Mouse (Mus musculus) splenic B cell, adult 2 months (primary cell): ENCODE results near the gene Commd9.

ENCODE experiments used
- DNase-seq: peaks from one replicate; pipeline ENCODE4 v3.0.0-alpha.2; 2011; ENCODE audit warnings: low read depth, low spot score
- H3K27me3 ChIP-seq: 2 replicates; pipeline ENCODE4 v1.6.1; 2012; ENCODE audit warnings: mild to moderate bottlenecking, low read length, moderate library complexity, mixed read lengths; ENCODE audit not compliant: control insufficient read depth, poor library complexity, insufficient read depth, severe bottlenecking
- H3K36me3 ChIP-seq: 2 replicates; pipeline ENCODE4 v1.6.1; 2012; ENCODE audit warnings: mild to moderate bottlenecking, low read length, moderate library complexity, mixed read lengths; ENCODE audit not compliant: control insufficient read depth, poor library complexity, insufficient read depth, severe bottlenecking

Gene Commd9

DNA sequence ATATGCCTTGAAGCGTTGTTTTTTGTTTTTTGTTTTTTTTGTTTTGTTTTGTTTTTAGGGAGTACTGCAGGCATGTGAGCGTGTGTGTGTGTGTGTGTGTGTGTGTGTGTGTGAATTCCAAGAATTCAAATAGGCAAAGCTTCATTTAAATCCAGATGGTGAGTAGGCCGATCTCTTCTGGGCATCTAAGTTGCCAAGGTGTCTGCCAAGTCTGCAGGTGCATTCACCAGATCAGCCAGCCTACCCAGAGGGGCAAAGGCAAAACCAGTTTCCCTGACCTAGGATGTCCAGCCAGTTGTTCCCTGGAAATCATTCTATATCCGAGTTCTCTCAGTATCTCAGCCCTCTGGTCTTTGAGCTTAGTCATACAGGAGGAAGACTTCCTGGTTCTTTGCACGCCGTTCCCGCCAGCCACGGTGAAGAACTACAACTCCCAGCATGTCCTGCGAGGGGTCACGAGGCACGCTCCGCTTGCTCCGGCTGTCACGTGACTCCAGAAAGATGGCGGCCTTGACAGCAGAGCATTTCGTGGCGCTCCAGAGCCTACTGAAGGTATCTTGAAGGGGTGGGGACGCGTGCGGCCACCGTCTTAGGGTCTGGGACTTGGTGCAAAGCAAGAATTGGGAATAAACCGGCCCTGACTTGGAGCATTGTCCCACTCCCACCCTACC is at the start of gene Commd9:
Commd9 (plus strand) TSS at position 480 of the 671 bp plus-strand sequence.
- peak; percentile 96 for DNase-seq
- no peaks in the 10 kb centered on the region for H3K27me3 ChIP-seq
- no peaks in the 10 kb centered on the region; the same call in 1 of the 2 replicates for H3K36me3 ChIP-seq

- no peak for DNase-seq
- Histone ChIP-seq H3K36me3 (no peaks in the 10 kb centered on the region), H3K27me3 (no peaks in the 10 kb centered on the region)
These were observed 43.3 kb upstream of the Commd9 start for GRCm38 (mm10) chr2:101842756-101843155.

- H3K27me3 ChIP-seq, result no peaks in the 10 kb centered on the region
- DNase-seq, result no peak
- no peaks in the 10 kb centered on the region for H3K36me3 ChIP-seq
These were observed 31.3 kb upstream of the Commd9 start for GRCm38 (mm10) chr2:101854792-101855191.

DNA sequence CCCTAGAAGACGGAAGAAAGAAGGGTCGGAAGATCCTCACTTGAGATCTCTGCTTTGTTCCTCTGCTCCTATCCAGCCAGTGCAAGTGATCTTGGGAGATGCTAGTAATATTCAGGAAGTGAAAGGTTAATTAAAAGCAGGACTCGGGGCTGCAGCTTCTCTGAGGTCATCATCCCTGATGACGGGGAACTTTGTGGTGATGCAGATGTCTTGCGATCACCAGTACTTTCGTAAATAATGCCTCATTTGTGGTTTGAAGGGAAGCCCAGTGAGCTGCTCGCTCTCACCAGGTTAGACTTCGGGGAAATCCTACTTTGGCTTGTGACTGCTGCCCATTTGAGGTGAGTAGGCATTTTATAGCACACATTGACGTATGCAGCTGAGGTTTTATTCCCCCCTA is 29.9 kb upstream of the Commd9 start:
- H3K27me3 ChIP-seq, result no peaks in the 10 kb centered on the region
- DNase-seq, result no peak

GRCm38 (mm10) chr2:101860920-101861485 is 25.0 kb upstream of the Commd9 start:
- DNase-seq, result no peak
- Histone ChIP-seq H3K27me3 (no peaks in the 10 kb centered on the region), H3K36me3 (no peaks in the 10 kb centered on the region)

More for the DNA sequence above, 29.9 kb upstream of the Commd9 start:
- H3K36me3 ChIP-seq, result no peaks in the 10 kb centered on the region

- no peaks in the 10 kb centered on the region for H3K27me3 ChIP-seq
- no peak for DNase-seq
- no peaks in the 10 kb centered on the region for H3K36me3 ChIP-seq
These were observed 23.6 kb upstream of the Commd9 start for GRCm38 (mm10) chr2:101862219-101863123.

- no peaks in the 10 kb centered on the region for H3K36me3 ChIP-seq
- no peak for DNase-seq
- no peaks in the 10 kb centered on the region; the same call in 1 of the 2 replicates for H3K27me3 ChIP-seq
These were observed 17.4 kb upstream of the Commd9 start for GRCm38 (mm10) chr2:101868683-101869082.

- no peaks in the 10 kb centered on the region; the same call in 1 of the 2 replicates for H3K27me3 ChIP-seq
- no peaks in the 10 kb centered on the region for H3K36me3 ChIP-seq
- DNase-seq, result peak; percentile 68
These were observed 14.9 kb upstream of the Commd9 start for GRCm38 (mm10) chr2:101871179-101871578.

GRCm38 (mm10) chr2:101881471-101882162 is 4.4 kb upstream of the Commd9 start:
- Histone ChIP-seq H3K36me3 (no peaks in the 10 kb centered on the region), H3K27me3 (no peaks in the 10 kb centered on the region)
- DNase-seq, result peak; percentile 41

DNA sequence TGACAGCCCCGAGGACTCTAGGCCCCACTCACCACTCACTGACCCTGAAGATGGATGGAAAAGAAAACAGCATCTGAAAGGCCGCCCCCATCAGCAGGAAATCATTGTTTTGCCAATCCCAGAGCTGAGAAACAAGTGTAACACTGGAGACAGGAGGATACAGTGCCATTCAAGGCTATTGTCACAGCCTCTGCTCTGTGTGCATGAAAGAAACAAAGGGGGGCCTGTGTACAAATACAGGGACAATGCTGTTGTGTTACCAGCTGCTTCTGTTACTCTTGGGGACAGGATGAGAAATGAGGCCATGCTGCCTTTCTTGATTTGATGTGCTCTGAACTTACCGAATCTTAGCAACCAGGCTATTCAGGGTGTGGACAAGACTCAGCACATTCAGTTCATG is 3.0 kb upstream of the Commd9 start, which contains the start of gene Prr5l:
Prr5l (minus strand) TSS at position 30 of the 400 bp plus-strand sequence.
- no peaks in the 10 kb centered on the region for H3K36me3 ChIP-seq

DNA sequence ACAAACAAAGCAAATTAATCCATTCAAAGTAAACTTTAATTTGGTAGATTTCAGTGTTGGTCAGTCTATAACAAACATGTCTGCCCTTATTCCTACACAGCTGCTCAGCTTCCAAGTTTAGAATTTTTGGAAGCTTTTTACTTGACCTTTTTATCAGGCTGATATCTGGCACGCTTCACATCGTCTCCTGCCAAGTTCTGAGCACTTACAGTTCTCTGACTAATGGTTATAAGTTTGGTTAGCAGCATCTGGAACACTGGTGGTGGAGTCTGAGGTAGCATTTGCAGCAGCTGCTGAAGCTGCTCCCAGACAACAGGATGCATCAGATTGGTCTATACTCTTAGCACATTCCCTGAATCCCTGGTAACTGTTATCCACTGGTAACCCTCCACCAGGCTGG is 1.8 kb upstream of the Commd9 start:
- no peaks in the 10 kb centered on the region for H3K27me3 ChIP-seq
- no peaks in the 10 kb centered on the region for H3K36me3 ChIP-seq
- DNase-seq, result no peak

More for the DNA sequence above, 3.0 kb upstream of the Commd9 start, which contains the start of gene Prr5l:
- no peaks in the 10 kb centered on the region for H3K27me3 ChIP-seq
- no peak for DNase-seq

GRCm38 (mm10) chr2:101888886-101889285 is 2.8 kb downstream of the Commd9 start:
- H3K36me3 ChIP-seq, result no peaks in the 10 kb centered on the region; the same call in none of the 2 replicates
- no peak for DNase-seq
- no peaks in the 10 kb centered on the region for H3K27me3 ChIP-seq

DNA sequence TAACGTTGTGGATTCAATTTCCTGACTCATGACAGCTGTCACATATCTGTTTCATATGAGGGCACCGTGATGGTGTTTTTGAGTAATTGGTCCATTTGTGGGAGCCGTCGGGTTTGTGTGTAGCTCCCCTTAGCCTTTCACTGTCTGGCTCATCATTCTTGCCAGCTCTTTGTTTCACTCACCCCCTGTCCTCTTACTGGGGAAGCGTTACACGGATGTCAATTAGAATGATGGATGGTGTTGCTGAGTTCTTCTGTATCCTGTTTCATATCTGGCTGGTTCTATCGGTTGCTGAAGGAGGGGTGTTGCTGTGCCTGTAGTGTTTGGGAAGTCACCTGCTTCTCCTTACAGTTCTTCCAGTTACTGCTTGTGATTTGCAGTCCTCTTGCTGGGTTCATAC is 5.1 kb downstream of the Commd9 start:
- DNase-seq, result no peak
- no peaks in the 10 kb centered on the region for H3K27me3 ChIP-seq
- peaks cover 3% of the 10 kb centered on the region for H3K36me3 ChIP-seq

DNA sequence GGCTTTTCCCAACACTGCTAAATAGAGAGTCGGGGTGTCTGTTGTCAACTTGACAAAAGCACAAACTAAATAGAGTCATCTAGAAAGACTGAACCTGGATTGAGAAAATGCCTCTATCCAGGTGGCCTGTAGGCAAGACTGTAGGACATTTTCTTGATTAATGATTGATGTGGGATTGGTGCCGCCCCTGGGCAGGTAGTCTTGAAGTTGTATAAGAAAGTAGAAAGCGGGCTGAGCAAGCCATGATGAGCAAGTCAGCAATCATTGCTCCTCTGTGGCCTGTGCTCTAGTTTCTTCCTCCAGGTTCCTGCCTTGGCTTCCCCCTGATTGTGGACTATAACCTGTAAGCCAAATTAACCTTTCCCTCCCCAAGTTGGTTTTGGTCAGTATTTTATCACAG is 8.1 kb downstream of the Commd9 start:
- H3K27me3 ChIP-seq, result no peaks in the 10 kb centered on the region
- peaks cover 4% of the 10 kb centered on the region for H3K36me3 ChIP-seq
- no peak for DNase-seq
